Mouse (Mus musculus): Measurements from ENCODE around the gene Appbp2.

The Appbp2 gene

GRCm38 (mm10) chr11:85233676-85234210, 1.2 kb downstream of the Appbp2 start:
- DNase-seq (ENCODE audit: low read depth in 1 of 2, low spot score in 2 of 2) = no peak

GRCm38 (mm10) chr11:85223248-85223647, 11.7 kb downstream of the Appbp2 start:
- no peak for DNase-seq (ENCODE audit: low read depth in 1 of 2, low spot score in 2 of 2)

- DNase-seq (ENCODE audit: low read depth in 1 of 2, low spot score in 2 of 2) = no peak
These were observed 12.4 kb downstream of the Appbp2 start for GRCm38 (mm10) chr11:85222561-85222960.

GRCm38 (mm10) chr11:85219014-85219413, 15.9 kb downstream of the Appbp2 start:
- DNase-seq (ENCODE audit: low read depth in 1 of 2, low spot score in 2 of 2) = no peak

GRCm38 (mm10) chr11:85214679-85215078, 20.3 kb downstream of the Appbp2 start:
- DNase-seq (ENCODE audit: low read depth in 1 of 2, low spot score in 2 of 2) = no peak

GRCm38 (mm10) chr11:85213215-85213614, 21.7 kb downstream of the Appbp2 start:
- no peak for DNase-seq (ENCODE audit: low read depth in 1 of 2, low spot score in 2 of 2)

- no peak for DNase-seq (ENCODE audit: low read depth in 1 of 2, low spot score in 2 of 2)
These were observed 23.8 kb downstream of the Appbp2 start for GRCm38 (mm10) chr11:85211151-85211550.

- DNase-seq (ENCODE audit: low read depth in 1 of 2, low spot score in 2 of 2) = no peak
These were observed 28.7 kb downstream of the Appbp2 start for GRCm38 (mm10) chr11:85206231-85206630.

- no peak for DNase-seq (ENCODE audit: low read depth in 1 of 2, low spot score in 2 of 2)
These were observed 36.0 kb downstream of the Appbp2 start for GRCm38 (mm10) chr11:85198906-85199305.

- DNase-seq (ENCODE audit: low read depth in 1 of 2, low spot score in 2 of 2) = no peak
These were observed 38.9 kb downstream of the Appbp2 start for GRCm38 (mm10) chr11:85196046-85196445.

- no peak for DNase-seq (ENCODE audit: low read depth in 1 of 2, low spot score in 2 of 2)
These were observed 40.7 kb downstream of the Appbp2 start for GRCm38 (mm10) chr11:85194206-85194605.

- DNase-seq (ENCODE audit: low read depth in 1 of 2, low spot score in 2 of 2) = no peak
These were observed 44.2 kb downstream of the Appbp2 start for GRCm38 (mm10) chr11:85190741-85191140.

- no peak for DNase-seq (ENCODE audit: low read depth in 1 of 2, low spot score in 2 of 2)
These were observed 45.8 kb downstream of the Appbp2 start for GRCm38 (mm10) chr11:85189110-85189509.

GRCm38 (mm10) chr11:85184839-85185238, 50.1 kb downstream of the Appbp2 start:
- DNase-seq (ENCODE audit: low read depth in 1 of 2, low spot score in 2 of 2) = no peak

- DNase-seq (ENCODE audit: low read depth in 1 of 2, low spot score in 2 of 2) = peak; percentile 6 to 29
These were observed 50.8 kb downstream of the Appbp2 start for GRCm38 (mm10) chr11:85184082-85184481.

- no peak for DNase-seq (ENCODE audit: low read depth in 1 of 2, low spot score in 2 of 2)
These were observed 51.6 kb downstream of the Appbp2 start for GRCm38 (mm10) chr11:85183284-85183779.

GRCm38 (mm10) chr11:85182617-85183283, 52.2 kb downstream of the Appbp2 start:
- peak; percentile 7 to 18 for DNase-seq (ENCODE audit: low read depth in 1 of 2, low spot score in 2 of 2)

- DNase-seq (ENCODE audit: low read depth in 1 of 2, low spot score in 2 of 2) = no peak
These were observed 56.5 kb downstream of the Appbp2 start for GRCm38 (mm10) chr11:85178413-85178812.

- no peak for DNase-seq (ENCODE audit: low read depth in 1 of 2, low spot score in 2 of 2)
These were observed 57.2 kb downstream of the Appbp2 start for GRCm38 (mm10) chr11:85177761-85178160.

- DNase-seq (ENCODE audit: low read depth in 1 of 2, low spot score in 2 of 2) = no peak
These were observed 59.0 kb downstream of the Appbp2 start for GRCm38 (mm10) chr11:85175941-85176340.

GRCm38 (mm10) chr11:85170833-85171232, 64.1 kb downstream of the Appbp2 start:
- no peak for DNase-seq (ENCODE audit: low read depth in 1 of 2, low spot score in 2 of 2)

- peak; percentile 39 to 68 for DNase-seq (ENCODE audit: low read depth in 1 of 2, low spot score in 2 of 2)
These were observed 64.7 kb downstream of the Appbp2 start, which contains the start of gene 1700125H20Rik for GRCm38 (mm10) chr11:85170058-85170740. TSS of gene 1700125H20Rik (plus strand) at chr11:85170404.
